Mouse (Mus musculus) olfactory bulb, adult 2 months (tissue): Measurements from ENCODE around the gene Gm12184.

Experiments used
- CTCF ChIP-seq: fragments of 200-500 bp; IDR thresholded peaks from 2 replicates; pipeline ENCODE4 v1.5.1; 2012; ENCODE audit warnings: low read depth, mild to moderate bottlenecking, low read length, moderate library complexity; ENCODE audit not compliant: insufficient read depth
- POLR2A ChIP-seq: fragments of 200-500 bp; IDR thresholded peaks from 2 replicates; pipeline ENCODE4 v1.6.1; 2012; ENCODE audit warnings: mild to moderate bottlenecking, low read depth, low read length, moderate library complexity; ENCODE audit not compliant: insufficient read depth

DNA sequence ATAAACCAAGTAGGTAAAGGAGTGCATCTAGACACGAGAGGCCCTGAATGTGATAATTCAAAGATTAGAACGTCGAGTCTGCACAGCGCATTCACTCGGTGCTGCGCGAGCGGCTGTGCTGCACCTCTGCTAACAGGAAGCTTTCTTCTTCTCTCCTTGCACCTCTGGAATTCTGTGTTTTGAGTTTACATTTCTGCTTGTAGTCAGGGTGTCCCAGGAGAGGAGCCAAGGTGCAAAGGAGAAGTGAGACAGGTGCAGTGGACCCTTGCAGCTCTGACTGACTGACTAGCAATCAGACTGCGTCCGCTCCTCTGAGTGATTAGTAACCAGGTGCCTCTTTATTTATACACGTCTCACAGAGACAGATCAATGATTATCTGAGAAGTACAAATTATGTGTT lies 16.7 kb upstream of the Gm12184 start:
- TF ChIP-seq CTCF = no peak
- no peak for TF ChIP-seq POLR2A
